Mouse (Mus musculus): ENCODE results near the gene Slc7a5.

The Slc7a5 gene

DNA sequence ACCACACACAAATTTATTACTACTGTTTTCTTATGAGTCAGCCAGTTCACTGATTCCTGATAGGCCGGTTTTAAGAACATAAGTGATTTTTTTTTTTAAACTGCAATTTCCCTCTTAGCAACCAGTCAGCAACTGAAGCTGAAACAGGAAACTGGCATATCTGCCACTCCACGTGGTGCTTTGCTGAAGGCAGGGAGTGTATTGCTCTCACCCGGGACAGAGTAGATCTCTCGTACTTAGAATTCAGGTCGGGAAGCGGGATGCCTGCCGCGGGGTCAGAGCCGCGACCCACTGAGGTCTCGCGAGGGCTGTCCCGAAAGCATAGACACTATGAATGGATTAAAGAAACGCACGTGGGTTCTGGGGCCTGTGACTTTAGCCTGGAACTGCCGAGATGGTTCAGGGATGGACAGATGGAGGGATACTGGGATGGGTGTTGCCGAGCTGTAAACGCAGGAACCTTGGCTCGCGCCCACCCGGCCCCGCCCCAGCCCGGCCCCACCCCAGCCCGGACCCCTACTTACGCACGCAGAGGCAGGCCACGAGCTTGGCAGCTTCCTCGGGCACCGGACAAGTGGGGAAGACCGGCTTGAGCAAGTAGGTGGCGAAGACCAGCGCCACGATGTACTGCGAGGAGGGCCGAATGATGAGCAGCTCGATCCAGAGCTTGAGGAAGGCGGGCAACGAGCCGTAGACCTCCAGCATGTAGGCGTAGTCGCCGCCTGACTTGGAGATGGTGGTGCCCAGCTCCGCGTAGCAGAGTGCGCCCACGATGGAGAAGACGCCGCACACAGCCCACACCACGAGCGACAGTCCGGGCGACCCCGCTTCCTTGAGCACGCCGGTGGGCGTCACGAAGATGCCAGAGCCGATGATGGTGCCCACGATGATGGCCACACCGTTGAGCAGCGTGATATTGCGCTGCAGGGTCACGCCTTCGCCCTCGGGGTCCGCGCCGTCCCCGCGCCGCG is 667 bp downstream of the Slc7a5 start:
- no peak for DNase-seq (ENCODE audit: low spot score)

DNA sequence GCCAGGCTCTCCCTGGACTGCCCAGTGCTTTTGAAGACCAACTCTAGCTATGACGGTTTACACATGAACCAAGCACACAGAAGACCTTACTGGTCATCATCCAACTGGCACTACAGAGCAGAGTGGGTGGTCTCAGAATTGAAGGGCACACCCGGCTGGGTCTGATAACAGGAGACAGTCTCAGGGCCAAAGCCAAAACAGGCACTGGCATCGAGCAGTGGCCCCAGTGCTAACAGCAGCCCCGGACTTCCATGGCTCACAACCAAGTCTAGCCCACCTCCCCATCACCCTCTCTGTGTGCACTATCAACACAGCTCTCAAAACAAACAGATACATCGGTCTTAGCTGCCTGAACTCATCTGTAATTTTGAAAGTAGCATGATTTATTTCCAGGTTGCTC is 1.6 kb downstream of the Slc7a5 start:
- DNase-seq (ENCODE audit: low spot score): no peak

DNA sequence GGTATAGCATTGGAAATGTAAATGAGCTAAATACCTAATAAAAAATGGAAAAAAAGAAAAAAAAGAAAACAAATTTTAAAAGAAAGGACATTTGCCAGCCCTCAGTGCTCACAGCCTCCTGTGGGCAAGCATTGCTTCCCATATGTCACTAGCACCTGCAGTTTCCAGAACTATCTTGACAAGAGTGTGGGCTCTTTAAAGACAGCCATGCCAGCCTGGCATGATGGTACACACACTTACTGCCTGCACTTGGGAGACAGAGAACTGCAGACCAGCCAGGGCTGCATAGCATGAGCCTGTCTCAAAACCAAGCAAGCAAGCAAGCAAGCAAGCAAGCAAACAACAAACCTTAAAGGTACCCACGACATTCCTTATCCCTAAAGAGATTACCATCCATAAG is 2.1 kb downstream of the Slc7a5 start:
- no peak for DNase-seq (ENCODE audit: low spot score)

DNA sequence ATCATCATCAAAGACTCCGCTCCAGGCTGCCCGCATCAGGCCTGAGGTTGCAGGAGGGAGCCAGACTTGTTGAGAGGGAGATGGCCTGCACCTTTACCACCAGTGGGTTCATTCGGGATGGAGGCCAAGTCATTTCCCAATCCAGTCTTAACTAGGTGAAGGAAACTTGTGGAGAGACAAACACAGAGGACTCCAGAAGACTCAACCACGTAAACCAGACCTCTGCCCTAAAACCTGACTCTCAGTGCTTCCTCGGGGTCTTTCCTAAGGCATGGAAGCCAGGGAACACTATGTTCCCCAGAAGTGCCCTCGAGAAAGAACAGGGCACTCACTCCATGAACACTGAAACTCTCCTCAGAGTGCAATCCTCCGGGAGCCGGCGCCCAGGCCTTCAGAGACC is 2.5 kb downstream of the Slc7a5 start:
- DNase-seq (ENCODE audit: low spot score): no peak

DNA sequence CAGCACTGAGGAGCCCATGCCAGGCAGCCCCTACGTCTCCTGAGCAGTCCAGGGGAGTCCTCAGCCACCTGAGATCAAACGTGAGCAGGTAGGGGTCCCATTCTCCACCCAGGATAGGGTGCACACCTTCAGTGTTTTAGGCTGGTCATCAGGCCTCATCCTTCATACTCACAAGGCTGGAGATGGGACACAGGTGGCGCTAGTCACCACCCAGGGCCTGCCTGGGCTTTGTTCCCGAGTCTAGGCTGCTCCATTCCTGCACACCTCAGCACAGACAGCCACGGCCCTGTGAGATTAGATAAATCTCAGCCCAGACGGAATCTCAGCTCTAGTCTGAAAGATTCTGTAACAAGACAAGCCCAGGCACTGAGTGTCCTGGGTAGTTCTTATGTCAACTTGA is 3.5 kb downstream of the Slc7a5 start:
- no peak for DNase-seq (ENCODE audit: low spot score)

DNA sequence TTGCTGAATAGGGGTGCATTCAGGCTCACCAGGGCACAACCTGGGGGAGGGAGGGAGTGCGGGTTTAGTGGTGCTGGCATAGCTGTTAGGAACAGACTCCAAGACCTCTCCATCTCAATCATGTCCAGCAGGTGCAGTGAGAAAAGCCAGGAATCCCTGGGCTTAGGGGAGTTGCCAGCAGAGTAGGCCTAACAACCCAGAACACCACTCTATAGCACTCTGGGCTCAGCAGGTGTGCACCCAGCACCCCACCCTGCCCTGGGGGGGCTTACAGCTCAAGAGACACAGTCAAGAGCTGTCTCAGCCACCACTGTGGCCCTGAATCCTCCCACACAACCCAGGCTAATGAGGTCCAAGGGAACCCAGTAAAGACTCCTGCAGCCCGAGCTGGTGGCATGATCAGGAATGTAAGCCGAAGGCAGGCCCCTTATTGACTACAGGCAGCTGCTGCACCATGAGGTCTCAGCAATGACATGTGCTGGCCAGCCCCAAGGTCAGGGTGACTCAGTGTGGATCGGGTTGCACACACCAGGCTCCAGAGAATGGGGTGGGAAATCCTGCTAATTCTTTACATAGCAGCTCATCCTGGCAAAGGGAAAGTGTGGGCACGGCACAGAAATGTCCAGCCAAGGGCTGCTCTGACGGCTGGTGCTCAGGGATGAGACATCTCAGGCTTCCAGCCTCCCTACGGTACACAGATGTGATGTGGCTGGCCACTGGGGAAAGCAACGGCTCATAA is 5.8 kb downstream of the Slc7a5 start:
- no peak for DNase-seq (ENCODE audit: low spot score)

DNA sequence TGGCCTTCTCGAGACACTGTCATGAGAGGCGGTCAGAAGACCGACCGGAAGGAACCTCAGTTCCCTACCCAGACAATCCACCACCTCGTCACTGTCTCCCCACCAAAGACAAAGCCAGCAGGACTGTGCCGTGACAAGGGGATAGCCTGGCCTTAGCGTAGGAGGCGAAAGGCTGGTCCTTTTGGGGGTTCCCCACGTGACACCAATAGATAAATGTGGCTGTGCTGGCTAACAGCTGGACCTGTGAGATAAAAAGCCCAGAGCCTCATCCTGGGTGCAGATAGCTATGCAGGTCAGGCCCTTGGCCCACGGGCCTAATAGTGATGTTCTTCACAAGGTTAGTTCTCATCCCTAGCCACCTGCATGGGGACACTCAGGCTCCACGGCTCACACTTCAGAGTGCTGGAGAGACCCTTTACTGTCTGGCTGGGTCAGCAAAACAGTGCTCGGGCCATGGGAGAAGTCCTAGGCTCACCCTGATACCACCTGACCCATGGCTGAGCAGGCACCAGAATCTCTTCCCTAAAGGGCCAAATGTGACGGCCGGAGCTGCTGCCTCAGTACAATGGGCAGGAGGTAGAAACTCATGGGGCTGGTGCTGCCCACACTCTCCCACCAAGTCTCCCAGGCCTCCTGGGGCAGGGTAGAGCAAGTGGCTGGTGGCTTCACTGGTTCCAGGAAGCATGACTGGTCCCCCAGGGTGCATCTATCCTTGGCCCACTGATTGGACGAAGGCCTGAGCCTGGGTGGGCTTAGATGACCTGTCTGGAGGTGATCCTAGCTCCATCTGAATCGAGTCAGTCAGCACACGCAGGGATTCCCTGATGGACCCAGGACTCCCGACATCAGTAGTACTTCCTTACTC is 8.1 kb downstream of the Slc7a5 start:
- no peak for DNase-seq (ENCODE audit: low spot score)

DNA sequence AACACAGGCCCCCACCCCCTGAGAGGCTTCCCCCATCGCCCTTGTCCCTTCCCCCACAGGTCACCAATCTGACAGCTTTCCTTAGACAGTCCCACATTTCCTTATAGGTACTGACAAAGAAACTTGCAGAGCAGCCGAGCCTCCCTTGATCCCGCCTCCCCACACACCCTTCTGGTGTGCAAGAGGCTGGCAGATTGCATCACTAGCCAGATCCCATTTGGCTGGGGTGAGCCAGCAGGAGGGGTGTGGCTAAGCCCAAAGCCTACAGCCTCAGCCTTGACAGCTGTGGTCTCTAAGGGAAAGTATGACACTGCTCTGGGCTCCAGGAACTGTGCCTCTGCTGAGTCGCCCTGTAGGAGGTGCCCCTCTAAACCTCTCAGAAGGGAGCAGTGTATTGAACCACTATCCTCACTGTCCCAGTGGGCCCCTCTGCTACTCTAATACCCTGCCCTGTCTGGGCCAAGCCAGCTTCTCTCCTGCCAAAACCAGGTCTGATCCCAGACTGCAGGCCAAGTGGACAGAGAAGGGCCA is 9.0 kb downstream of the Slc7a5 start:
- DNase-seq (ENCODE audit: low spot score): peak; percentile 58

DNA sequence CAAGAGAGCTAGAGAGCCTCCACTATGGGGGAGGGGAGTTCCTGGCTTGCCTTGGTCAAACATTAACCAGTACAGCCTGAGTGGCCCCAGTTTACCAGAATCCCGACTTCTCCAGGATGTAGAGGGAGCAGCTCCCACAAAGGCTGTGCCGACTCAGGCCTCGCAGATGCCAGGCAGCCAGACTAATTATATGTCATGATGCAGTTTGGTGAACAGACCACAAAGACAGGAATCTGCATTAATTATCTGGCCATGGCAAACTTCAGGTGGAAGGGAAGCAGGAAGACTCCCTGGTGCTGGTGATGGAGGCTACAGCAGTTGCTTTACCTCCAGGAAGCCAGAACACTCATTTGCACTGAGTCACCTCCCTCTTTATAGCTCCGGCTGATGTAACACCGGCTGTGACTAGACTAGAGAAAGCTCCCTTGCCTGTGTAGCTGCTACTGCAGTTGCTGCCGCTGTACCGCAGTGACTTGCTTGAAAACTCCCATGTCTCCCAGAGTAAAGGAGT is 9.6 kb downstream of the Slc7a5 start:
- DNase-seq (ENCODE audit: low spot score): no peak

DNA sequence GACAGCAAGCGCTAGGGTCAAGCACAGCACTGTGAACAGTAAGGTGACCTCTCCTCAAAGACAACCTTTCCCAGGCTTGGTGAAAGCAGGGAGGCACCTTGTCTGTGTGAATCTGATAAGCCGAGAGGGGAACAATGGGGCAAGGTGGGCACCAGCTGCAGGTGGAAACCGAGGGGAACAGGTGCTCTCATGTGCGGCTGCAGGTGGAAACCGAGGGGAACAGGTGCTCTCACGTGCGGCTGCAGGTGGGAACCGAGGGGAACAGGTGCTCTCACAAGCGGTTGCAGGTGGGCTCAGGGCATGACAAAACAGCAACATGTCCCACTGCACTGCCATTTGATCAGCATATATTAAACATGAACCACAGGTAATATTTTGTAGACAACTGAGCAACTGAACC is 10.3 kb downstream of the Slc7a5 start:
- DNase-seq (ENCODE audit: low spot score): no peak

DNA sequence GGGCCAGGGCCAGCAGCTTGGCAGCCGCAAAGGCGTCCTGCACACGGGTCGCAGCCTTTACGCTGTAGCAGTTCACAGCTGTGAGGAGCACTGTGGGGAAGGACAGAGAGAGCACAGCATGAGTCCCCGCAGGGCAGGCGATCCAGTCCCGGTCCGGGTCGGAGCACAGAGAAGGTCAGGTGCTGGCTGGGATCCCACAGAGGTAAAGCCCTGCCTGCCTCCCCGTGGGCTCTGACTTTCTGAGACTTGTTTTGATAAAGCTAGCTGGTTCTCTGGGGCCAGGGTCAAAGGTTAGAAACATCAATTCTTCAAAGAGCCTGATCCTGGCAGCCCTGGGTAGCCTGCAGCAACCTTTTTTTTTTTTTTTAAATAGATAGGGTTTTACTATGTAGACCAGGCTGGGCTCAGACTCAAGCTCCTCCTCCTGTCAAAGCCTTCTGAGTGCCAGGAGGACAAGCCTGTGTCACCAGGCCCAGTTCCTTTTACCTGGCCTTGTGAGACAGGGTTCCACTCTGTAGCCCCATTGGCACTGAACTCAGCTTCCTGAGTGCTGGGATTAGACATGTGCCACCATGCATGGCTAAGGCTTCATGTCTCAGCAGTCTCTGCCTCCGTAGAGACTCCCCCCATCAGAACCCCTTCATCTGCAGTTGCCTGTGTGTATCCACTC is 10.9 kb downstream of the Slc7a5 start:
- no peak for DNase-seq (ENCODE audit: low spot score)

DNA sequence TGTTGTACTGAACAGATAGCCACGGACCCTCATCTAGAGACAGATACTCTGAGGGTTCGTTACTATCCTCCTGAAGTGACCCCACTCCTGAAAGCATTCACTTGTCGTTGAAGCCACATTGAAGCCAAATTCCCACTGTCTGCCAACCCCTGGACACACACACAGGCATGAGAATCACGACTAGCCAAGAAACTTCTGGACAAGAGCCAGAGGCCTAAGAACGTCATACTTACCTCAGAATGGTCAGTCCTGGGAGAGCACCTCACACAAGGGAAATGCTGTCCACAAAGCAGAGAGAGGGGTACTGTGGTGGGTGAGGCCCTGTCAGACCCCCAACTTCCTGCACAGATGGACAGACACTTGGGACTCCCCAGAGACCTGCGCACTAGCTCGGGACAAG is 11.6 kb downstream of the Slc7a5 start:
- no peak for DNase-seq (ENCODE audit: low spot score)

DNA sequence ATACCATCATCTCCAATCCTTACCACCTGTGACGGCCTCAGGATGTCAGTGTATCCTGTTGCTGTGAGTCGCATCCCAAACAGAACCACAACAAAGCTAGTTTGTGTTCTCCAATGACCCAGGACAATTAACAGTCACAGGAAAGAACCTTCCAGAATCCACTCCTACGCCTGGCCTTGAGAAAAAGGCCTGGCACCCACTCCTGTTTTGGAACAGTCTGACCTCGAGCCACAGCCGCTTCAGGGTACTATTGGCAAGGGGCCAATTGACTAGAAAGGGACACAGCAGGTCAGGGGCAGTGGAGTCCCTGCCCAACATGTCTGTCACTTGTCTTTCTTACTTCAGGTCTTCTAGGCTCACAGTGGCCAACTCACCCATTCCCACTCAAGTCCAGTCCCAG is 14.6 kb downstream of the Slc7a5 start:
- peak; percentile 82 for DNase-seq (ENCODE audit: low spot score)

DNA sequence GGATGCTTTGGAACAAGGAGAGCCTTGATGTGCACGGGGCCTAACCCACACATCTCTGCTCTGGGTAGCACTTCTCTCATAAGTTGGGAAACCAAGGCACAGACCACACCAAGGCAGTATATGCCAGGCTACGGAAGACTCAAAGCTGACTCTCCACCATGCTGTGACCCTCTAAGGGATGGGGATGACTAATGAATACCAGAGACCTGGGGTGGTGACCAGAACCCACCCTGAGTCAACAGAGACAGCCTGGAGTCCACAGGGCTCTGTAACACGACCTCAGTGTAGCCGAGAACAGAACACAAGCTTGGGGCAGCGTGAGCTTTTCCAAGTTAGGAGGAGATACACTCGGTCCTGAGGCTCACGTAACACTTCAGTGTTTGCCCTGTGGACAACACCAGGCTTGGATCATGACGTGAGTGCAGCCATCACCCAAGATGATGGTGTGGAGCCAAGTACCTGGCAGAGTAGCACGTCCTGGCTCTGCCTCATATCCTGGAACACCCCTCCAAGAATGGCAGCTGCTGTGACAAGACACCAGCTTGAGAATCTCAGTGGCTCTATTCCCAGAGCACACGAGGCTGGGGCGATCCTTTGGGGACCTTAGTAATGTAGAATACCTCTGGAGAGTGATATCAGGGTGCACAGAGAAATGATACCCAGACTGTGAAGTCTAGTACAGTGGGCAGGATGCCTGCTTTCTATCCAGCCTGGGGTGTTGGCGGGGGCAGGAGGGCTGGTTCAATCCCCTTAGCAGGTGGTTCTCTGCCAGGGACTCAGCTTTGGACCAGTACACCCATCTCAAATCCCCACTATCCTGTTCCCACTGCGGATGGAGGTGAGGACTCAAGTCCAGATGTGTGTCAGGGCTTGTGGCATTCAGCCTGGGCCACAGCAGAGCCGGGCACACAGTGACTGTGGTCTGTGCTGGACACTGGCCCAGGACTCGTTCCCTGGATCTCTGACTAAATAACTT is 17.4 kb downstream of the Slc7a5 start:
- no peak for DNase-seq (ENCODE audit: low spot score)

DNA sequence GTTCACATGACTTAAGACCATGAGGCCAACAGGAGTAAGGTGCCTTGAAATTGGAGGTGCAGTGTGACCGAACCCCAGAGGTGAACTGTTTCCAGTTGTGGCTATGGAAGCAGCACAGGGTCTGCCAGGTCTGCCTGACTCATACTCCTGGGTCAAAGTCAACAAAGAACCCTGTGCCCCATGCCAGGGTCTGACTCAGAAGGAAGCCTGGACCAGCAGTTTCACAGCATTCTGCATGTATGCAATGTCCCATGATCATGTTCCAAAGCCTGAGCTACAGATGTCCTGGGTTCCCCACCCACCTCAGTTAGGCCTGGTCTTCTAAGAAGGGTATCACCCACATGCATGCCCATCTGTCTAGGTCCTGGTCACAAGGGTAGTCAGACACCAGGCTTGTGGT is 18.2 kb downstream of the Slc7a5 start:
- DNase-seq (ENCODE audit: low spot score): no peak

DNA sequence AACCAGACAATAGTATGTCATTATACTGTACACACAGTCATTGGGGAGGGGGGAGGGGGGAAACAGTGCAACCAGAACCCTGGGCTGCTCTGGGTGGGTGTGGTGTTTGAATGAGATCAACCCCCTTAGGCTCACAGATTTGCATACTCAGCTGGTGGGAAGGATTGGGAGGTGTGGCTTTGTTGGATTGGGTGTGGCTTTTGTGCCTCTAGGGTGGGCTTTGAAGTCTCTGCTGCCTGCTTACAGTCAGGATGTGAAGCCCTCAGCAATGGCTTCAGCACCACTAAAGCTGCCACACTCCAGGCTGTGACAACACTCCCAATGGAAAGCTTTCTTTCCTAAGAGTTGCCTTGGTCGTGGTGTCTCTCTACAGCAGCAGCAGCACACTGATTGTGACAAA is 19.9 kb downstream of the Slc7a5 start:
- no peak for DNase-seq (ENCODE audit: low spot score)

DNA sequence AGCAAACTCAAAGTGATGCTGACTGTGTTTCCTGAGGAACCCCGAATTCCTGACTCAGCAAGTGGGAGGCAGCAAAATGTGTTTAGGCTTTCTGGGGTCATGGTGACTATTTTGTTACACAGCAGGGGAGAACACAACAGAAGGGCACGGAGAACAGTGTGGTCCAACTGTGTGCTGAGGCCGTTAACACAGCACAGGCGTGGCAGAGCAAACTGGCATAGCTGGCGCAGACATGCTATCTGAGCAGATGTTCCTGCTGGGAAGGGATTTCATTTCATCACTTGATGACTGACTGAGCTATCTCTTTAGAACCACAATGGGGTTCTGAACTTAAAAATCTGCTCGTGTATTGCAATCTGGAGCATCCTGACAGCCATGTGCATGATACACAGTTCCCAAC is 22.1 kb downstream of the Slc7a5 start:
- no peak for DNase-seq (ENCODE audit: low spot score)

DNA sequence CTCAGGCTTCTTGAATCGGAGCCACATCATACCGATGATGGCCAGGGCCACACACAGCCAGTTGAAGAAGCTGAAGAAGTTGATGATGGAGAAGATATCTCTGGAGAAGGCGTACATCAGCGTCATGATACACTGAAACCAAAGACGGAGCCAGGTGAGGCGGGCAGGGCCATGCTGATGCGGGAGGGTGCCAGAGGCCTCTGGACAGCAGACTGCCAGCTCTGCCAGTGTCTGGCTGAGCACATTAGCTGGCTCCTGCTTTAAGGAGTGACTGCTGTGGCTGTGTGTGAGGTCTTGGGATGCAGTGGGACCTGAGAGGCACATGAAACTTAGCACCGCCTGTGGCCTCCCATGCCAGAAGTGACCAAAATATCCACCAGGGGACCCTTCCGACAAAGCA is 22.5 kb downstream of the Slc7a5 start:
- no peak for DNase-seq (ENCODE audit: low spot score)

DNA sequence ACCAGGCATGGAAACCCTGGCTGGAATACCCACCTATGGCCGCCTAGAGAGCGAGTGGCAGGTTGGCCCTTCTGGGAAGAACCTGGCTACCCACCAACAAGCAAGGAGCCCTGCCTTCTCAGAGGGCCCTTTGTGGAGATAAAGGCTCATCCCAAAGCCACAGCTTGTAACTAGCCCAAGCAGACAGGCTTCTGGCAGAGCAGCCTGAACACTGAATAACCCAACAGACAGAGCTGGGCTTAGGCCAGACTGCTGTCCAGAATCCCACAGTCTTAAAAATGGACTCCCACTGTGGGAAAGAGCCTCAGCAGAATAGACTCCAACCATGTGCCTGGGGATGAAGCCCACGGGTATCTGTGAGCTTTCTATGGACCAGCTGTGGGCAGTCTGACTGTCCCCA is 23.3 kb downstream of the Slc7a5 start:
- no peak for DNase-seq (ENCODE audit: low spot score)

DNA sequence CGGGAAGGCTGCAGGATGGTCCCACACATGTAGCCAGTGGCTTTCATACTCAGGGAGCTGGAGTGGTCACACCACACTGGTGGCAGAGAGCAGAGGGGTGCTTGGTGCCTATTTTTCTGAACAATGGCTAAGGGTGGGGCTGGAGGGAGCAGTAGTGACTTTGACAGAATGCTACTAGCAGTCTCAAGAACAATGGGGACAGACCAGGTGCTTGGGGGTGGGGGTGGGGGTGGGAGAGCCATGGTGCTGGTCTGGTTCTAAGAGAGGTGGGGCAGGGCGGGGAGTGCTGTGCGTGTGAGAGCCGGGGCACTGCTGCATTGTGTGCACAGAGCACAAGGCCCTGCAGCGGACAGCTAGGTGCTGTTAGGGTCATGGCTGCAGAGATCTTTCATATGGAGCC is 25.6 kb downstream of the Slc7a5 start:
- no peak for DNase-seq (ENCODE audit: low spot score)
